Mouse (Mus musculus) embryonic fibroblast, embryonic 13.5 days (primary cell): ENCODE results near the gene Mrps23. TPM values are rescaled to one million over a fixed set of nuclear protein-coding genes. Genes with fewer than 3 reads are reported as not detected.
"Not testable (repeated sequence)": the region's sequence is repeated elsewhere in the genome, so short reads cannot be mapped to it uniquely, and the experiment has no call there.

Experiments used
- H3K27ac ChIP-seq: 2 replicates; pipeline ENCODE4 v1.5.1; 2012; ENCODE audit warnings: low read length, control low read depth, inconsistent platforms; ENCODE audit not compliant: insufficient read depth
- H3K4me1 ChIP-seq: 2 replicates; pipeline ENCODE4 v1.6.1; 2011; ENCODE audit warnings: low read length; ENCODE audit not compliant: control insufficient read depth, insufficient read depth
- H3K4me3 ChIP-seq: 2 replicates; pipeline ENCODE4 v1.5.1; 2011; ENCODE audit warnings: mild to moderate bottlenecking, control low read depth, low read length; ENCODE audit not compliant: insufficient read depth
- CTCF ChIP-seq: IDR thresholded peaks from 2 replicates; pipeline ENCODE4 v1.5.1; 2011; ENCODE audit warnings: mild to moderate bottlenecking, control low read depth, low read length, moderate library complexity, borderline replicate concordance; ENCODE audit not compliant: insufficient read depth
- POLR2A ChIP-seq: IDR thresholded peaks from 2 replicates; pipeline ENCODE4 v1.6.1; 2011; ENCODE audit warnings: low read depth, mild to moderate bottlenecking, control low read depth, low read length, moderate library complexity
- polyA plus RNA-seq: library from polyadenylated mRNA; stranded (reverse); fragments of >200 nt; gene quantifications from 2 replicates; pipeline ENCODE4 v1.2.4, GENCODE M21; 2011; ENCODE audit warnings: low read depth; ENCODE audit not compliant: missing spikeins, insufficient read length

The Mrps23 gene
- polyA plus RNA-seq, 1 experiment, result 71.7 TPM

GRCm38 (mm10) chr11:88188216-88188615 lies 16.0 kb upstream of the Mrps23 start:
- H3K4me3 ChIP-seq, result no peak overlapping the region
- peaks cover 13% of the 10 kb centered on the region; the same call in 1 of the 2 replicates for H3K4me1 ChIP-seq
- H3K27ac ChIP-seq, result peak overlapping the region; percentile 55
- TF ChIP-seq CTCF (no peak), POLR2A (no peak)

DNA sequence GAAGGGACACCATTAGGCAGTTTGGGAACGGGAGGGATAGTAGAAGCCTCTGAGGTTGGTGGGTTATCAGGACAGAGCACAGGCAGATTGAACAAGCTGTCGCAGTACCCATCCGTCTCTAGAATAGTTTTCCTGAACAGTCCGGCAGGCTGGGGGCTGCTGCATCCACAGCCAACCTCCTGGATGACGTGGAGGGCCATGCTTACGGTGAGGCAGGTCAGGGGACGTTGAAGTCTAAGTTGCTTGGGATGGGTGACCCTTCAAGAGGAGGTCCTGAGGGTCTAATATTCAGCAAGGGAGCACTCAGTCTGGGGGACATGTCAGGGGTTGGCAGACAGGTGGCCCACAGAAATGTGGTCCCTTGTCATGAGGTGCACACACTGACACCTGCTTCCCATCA lies 15.6 kb upstream of the Mrps23 start:
- no peak overlapping the region for H3K4me3 ChIP-seq
- peaks cover 13% of the 10 kb centered on the region; the same call in 1 of the 2 replicates for H3K4me1 ChIP-seq
- TF ChIP-seq CTCF, result no peak
- no peak for TF ChIP-seq POLR2A
- H3K27ac ChIP-seq, result no peak overlapping the region

GRCm38 (mm10) chr11:88192595-88192994 lies 11.6 kb upstream of the Mrps23 start:
- Histone ChIP-seq H3K4me1 (no peaks in the 10 kb centered on the region), H3K27ac (no peak overlapping the region), H3K4me3 (no peak overlapping the region)
- no peak for TF ChIP-seq POLR2A
- no peak for TF ChIP-seq CTCF

DNA sequence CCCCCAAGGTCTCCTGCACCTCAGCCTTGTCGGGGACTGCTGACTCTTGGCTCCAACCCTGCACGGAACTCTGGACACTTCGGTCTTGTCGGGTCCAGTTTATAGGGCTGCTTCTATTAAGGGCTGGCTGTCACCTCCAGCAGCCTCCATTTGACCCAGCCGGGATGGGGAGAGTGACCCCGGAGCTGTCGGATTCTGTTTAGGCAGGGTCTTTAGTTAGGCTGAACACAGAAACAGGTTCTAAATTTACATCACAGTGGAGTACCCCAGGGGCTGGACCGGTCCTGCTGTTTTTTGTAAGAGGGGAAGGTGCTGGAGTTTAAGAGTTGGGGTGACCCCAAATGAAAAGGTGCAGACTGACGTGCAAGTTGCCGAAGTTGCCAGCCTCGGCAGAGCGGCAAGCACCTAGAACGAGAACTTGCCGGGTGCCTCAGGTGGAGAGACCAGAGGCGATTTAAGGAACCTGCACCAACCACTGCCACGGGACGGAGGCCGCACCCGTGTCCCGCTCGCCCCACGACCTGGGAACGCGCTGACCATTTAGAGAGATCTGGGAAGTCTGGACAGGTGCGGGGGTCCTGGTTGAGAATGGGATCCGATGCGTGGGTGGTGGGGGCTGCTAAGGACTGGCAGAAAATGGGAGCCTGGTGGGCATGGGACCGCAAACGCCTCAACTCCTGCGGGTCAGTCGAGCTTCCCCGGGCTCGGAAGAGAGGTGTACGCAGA lies 10.9 kb upstream of the Mrps23 start:
- Histone ChIP-seq H3K4me3 (no peak overlapping the region), H3K27ac (no peak overlapping the region), H3K4me1 (no peaks in the 10 kb centered on the region)
- TF ChIP-seq POLR2A (no peak), CTCF (no peak)

GRCm38 (mm10) chr11:88193824-88194696 lies 10.1 kb upstream of the Mrps23 start:
- TF ChIP-seq POLR2A (no peak), CTCF (no peak)
- no peaks in the 10 kb centered on the region for H3K4me1 ChIP-seq
- no peak overlapping the region for H3K27ac ChIP-seq
- H3K4me3 ChIP-seq, result no peak overlapping the region

DNA sequence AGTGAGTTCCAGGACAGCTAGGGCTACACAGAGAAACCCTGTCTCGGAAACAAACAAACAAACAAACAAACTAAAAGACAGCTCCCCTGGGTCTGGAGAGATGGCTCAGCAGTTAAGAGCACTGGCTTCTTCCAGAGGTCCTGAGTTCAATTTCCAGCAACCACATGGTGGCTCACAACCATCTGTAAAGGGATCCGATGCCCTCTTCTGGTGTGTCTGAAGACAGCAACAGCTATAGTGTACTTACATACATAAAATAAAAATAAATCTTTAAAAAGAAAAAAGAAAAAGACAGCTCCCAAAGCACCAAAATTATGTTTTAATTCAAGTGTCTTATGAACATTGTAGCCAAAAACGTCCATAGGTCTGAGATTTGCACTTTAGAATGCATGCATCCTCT lies 8.5 kb upstream of the Mrps23 start:
- not testable (repeated sequence) for H3K27ac ChIP-seq, H3K4me3 ChIP-seq, H3K4me1 ChIP-seq

GRCm38 (mm10) chr11:88197153-88197576 lies 7.0 kb upstream of the Mrps23 start:
- TF ChIP-seq POLR2A (no peak), CTCF (0 out of 2 replicates have a peak, but pooled peaks have one; percentile 16)

GRCm38 (mm10) chr11:88198223-88198622 lies 6.0 kb upstream of the Mrps23 start:
- Histone ChIP-seq H3K4me3 (no peak overlapping the region), H3K27ac (no peak overlapping the region), H3K4me1 (no peaks in the 10 kb centered on the region)
- TF ChIP-seq POLR2A (no peak), CTCF (no peak)

More at GRCm38 (mm10) chr11:88197153-88197576, 7.0 kb upstream of the Mrps23 start:
- no peak overlapping the region for H3K4me3 ChIP-seq
- H3K27ac ChIP-seq, result no peak overlapping the region
- no peaks in the 10 kb centered on the region for H3K4me1 ChIP-seq

DNA sequence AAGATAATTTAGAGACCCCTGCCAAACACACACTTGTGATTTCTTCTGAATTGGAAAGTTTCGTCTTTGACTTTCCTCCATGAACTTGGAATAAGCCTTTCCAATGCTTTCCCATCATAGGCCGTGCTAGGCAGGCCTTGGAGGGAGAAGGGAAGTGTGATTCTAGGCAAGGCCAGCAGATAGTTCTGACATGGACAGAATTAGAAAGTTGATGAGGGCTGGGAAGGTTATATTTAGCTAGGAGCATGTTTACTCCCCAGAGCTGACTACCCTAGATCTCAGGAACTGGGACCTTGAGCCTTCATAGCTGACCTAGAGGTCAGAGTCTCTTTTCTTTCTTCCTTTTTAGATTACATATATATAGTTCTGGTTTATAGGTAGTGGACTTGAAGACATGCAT lies 3.0 kb upstream of the Mrps23 start:
- TF ChIP-seq POLR2A, result no peak
- no peak for TF ChIP-seq CTCF
- Histone ChIP-seq H3K27ac (no peak overlapping the region), H3K4me1 (no peaks in the 10 kb centered on the region), H3K4me3 (no peak overlapping the region)

DNA sequence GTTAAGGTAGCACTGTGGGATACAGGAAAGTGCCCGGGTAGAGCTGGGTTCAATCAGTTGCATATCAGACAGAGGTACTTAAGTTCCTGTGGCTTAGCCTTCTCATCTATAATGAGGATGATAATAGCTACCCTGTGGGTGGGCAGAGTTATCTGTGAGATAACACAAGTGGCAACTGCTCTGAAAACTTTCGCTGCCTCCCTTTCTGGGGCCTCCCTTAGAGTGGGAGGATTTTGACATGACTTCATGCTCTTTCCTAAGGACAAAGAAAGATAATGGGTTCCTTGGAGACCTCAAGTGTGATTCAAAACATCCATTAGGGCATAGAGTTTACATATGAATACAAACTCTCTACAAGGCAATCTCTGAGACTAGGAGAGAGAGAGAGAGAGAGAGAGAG lies 2.1 kb upstream of the Mrps23 start:
- Histone ChIP-seq H3K4me1 (no peaks in the 10 kb centered on the region), H3K27ac (no peak overlapping the region), H3K4me3 (no peak overlapping the region)
- TF ChIP-seq POLR2A (no peak), CTCF (no peak)
